Mouse (Mus musculus) forebrain, embryonic 15.5 days (tissue): ENCODE measurements around the gene Aldh16a1. TPM values are rescaled to one million over a fixed set of nuclear protein-coding genes. Genes with fewer than 3 reads are reported as not detected.

Source experiments
- ATAC-seq: fragments of 200-750 bp; cut with Nextera tagmentation; replicated peaks from 2 replicates; pipeline ENCODE4 v1.8.0; 2017; ENCODE audit warnings: mild to moderate bottlenecking, moderate TSS enrichment, moderate library complexity
- H3K27ac ChIP-seq: fragments of 300-500 bp; sonication (generic); replicated peaks from 2 replicates; pipeline ENCODE4 v1.5.1; 2015; ENCODE audit warnings: mild to moderate bottlenecking, inconsistent platforms
- H3K27me3 ChIP-seq: fragments of 300-500 bp; sonication (generic); 2 replicates; pipeline ENCODE4 v1.6.1; 2015; ENCODE audit warnings: inconsistent platforms
- H3K36me3 ChIP-seq: fragments of 300-500 bp; sonication (generic); 2 replicates; pipeline ENCODE4 v1.6.1; 2015; ENCODE audit warnings: mild to moderate bottlenecking, inconsistent platforms
- H3K4me1 ChIP-seq: fragments of 300-500 bp; sonication (generic); 2 replicates; pipeline ENCODE4 v1.6.1; 2015; ENCODE audit warnings: inconsistent platforms
- H3K4me2 ChIP-seq: fragments of 300-500 bp; sonication (generic); replicated peaks from 2 replicates; pipeline ENCODE4 v1.6.1; 2015; ENCODE audit warnings: mild to moderate bottlenecking, inconsistent platforms
- H3K4me3 ChIP-seq: fragments of 300-500 bp; sonication (generic); 2 replicates; pipeline ENCODE4 v1.5.1; 2015; ENCODE audit warnings: mild to moderate bottlenecking, inconsistent platforms
- H3K9ac ChIP-seq: fragments of 300-500 bp; sonication (generic); replicated peaks from 2 replicates; pipeline ENCODE4 v1.6.1; 2015; ENCODE audit warnings: mild to moderate bottlenecking, inconsistent platforms
- H3K9me3 ChIP-seq: fragments of 300-500 bp; sonication (generic); 2 replicates; pipeline ENCODE4 v1.6.1; 2016; ENCODE audit warnings: inconsistent platforms
- WGBS: fragments of 180-500 bp; shearing (Covaris S2); methylation state at CpG from one replicate; pipeline ENCODE4 v1.1.7; 2015; ENCODE audit warnings: mixed read lengths; 5-methylcytosine and 5-hydroxymethylcytosine counted together
- microRNA counts: library from miRNA; unstranded; fragments of <30 nt; microRNA quantifications from one replicate; lab custom pipeline; 2016
- microRNA-seq: library from miRNA; unstranded; fragments of <30 nt; microRNA quantifications from one replicate; pipeline ENCODE4, GENCODE M21; 2016
- polyA plus RNA-seq: library from polyadenylated mRNA; unstranded; fragments of >200 nt; fragmentation: Nextera tagmentation; extraction: Ambion mirVana; gene quantifications from 2 replicates; pipeline ENCODE4 v1.2.1, GENCODE M21; 2015

Aldh16a1 gene
- polyA plus RNA-seq, 1 experiment from 2014 or later: 25.6 TPM

DNA sequence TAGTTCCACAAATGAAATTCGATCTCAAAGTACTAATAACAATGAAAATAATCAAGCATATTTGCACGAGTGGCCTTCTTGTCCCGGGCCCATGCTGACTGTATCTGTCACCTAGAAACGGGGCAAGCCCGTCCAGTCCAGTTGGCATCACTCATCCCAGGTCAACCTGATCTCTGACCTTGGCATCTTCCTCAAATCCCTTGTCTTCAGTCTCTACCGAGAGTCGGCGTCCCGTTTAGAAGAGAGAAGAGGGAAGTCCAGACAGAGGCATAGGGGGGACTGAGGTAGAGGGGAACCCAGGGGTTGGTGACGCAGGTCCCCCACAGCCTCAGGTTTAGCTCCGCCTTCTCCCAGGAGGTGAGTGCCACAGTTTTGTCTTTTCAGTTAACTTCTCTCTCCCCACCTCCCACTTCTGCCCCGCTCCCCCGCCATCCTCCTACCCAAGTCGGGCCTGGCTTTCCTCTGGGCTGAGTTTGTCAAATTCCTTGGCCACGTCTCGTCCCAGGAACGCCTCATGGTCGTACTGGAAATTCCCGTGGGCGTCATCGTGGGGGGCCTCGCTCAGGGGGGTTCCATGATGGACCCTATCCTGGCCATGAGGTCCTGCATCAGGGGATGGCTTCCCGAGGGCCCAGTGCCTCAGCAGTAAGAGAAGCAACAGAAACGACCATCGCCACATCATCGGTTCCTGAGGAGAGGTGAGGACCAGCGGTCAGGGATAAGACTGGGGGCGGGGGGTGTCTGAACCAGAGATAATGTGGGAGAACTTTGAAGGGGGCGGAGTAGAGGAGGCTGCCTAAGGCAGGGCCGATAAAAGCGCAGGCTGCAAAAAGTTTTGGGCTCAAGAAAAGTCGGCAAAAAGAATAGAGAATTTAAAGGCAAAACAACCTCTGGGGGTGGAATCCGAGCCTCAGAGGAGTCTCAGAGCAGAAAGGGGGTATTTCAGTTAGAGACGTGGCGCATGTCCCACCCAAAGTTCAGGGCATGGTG, 63.1 kb downstream of the Aldh16a1 start:
- no peaks in the 10 kb centered on the region for H3K9me3 ChIP-seq
- no peaks in the 10 kb centered on the region; the same call in 1 of the 2 replicates for H3K36me3 ChIP-seq
- ATAC-seq: peak; percentile 41; the same call in 1 of the 2 replicates
- peak overlapping the region; percentile 51 for H3K4me2 ChIP-seq
- peak overlapping the region; percentile 43 for H3K4me3 ChIP-seq
- H3K27ac ChIP-seq: no peak overlapping the region
- WGBS: 15% methylated on average over 35 of the region's 35 CpGs
- H3K4me1 ChIP-seq: peaks cover 13% of the 10 kb centered on the region
- H3K9ac ChIP-seq: peak overlapping the region; percentile 40
- no peaks in the 10 kb centered on the region for H3K27me3 ChIP-seq

MicroRNAs within 50 kb of the gene (microRNA counts, 519-probe panel; counts per million panel counts)
- microRNA mmu-miR-150 (lab: Ali Mortazavi, UCI): 2,820 counts per million, percentile 66 among the panel's probes with 10 or more counts

Small RNA genes within 50 kb of the gene (microRNA-seq; reads per million reads assigned to microRNA genes)
- gene Mir150 (42.2 reads per million, percentile 41 among the genes with 10 or more reads in this experiment), gene Mir5121 (7.7 reads per million, percentile 23 among the genes with 10 or more reads in this experiment), gene Mir7055 (not detected)

Other genes starting within 250 kb of the Aldh16a1 start
- gene Ap2a1, start 225.1 kb downstream of the Aldh16a1 start, polyA plus RNA-seq: 105 and 107 TPM in 2 replicates
- not detected in 2 replicates for gene Tsks, start 211.4 kb downstream of the Aldh16a1 start, polyA plus RNA-seq
- gene Cpt1c, start 179.7 kb downstream of the Aldh16a1 start, polyA plus RNA-seq: 48.2 and 51.6 TPM in 2 replicates
- gene Prmt1, start 168.0 kb downstream of the Aldh16a1 start, polyA plus RNA-seq: 703 and 728 TPM in 2 replicates
- 62.6 and 66.6 TPM in 2 replicates for gene Irf3, start 156.9 kb downstream of the Aldh16a1 start, polyA plus RNA-seq
- gene Bcl2l12, start 155.9 kb downstream of the Aldh16a1 start, polyA plus RNA-seq: 19.2 and 21.8 TPM in 2 replicates
- 42.8 and 47.1 TPM in 2 replicates for gene Scaf1, start 138.2 kb downstream of the Aldh16a1 start, polyA plus RNA-seq
- gene Rras, start 136.6 kb downstream of the Aldh16a1 start, polyA plus RNA-seq: 10.4 and 11.5 TPM in 2 replicates
- gene Prr12, start 101.7 kb downstream of the Aldh16a1 start, polyA plus RNA-seq: 16.0 and 16.1 TPM in 2 replicates
- gene Nosip, start 92.2 kb downstream of the Aldh16a1 start, polyA plus RNA-seq: 62.4 and 63.9 TPM in 2 replicates
- gene Prrg2, start 91.9 kb downstream of the Aldh16a1 start, polyA plus RNA-seq: 12.6 and 15.3 TPM in 2 replicates
- gene Rcn3, start 62.4 kb downstream of the Aldh16a1 start, polyA plus RNA-seq: 49.6 and 54.4 TPM in 2 replicates
- gene Fcgrt, start 50.7 kb downstream of the Aldh16a1 start, polyA plus RNA-seq: 16.6 and 17.8 TPM in 2 replicates
- gene Rps11, start 30.1 kb downstream of the Aldh16a1 start, polyA plus RNA-seq: 982 and 1,055 TPM in 2 replicates
- 890 and 969 TPM in 2 replicates for gene Rpl13a, start 25.8 kb downstream of the Aldh16a1 start, polyA plus RNA-seq
- 0.15 TPM in 1 of 2 replicates, not detected in the other for gene Gm45713, start 18.4 kb downstream of the Aldh16a1 start, polyA plus RNA-seq
- 1.6 and 2.1 TPM in 2 replicates for gene Flt3l, start 18.2 kb downstream of the Aldh16a1 start, polyA plus RNA-seq
- gene Pih1d1, start 281 bp downstream of the Aldh16a1 start, polyA plus RNA-seq: 96.0 and 96.9 TPM in 2 replicates
- 20.1 and 24.0 TPM in 2 replicates for gene Slc17a7, start 9.4 kb upstream of the Aldh16a1 start, polyA plus RNA-seq
- not detected in 2 replicates for gene Gfy, start 25.0 kb upstream of the Aldh16a1 start, polyA plus RNA-seq
- gene Pth2, start 26.4 kb upstream of the Aldh16a1 start, polyA plus RNA-seq: not detected in 2 replicates
- 0.74 and 0.75 TPM in 2 replicates for gene Ccdc155, start 50.3 kb upstream of the Aldh16a1 start, polyA plus RNA-seq
- 1.4 and 2.0 TPM in 2 replicates for gene Dkkl1, start 57.6 kb upstream of the Aldh16a1 start, polyA plus RNA-seq
- gene Tead2, start 61.2 kb upstream of the Aldh16a1 start, polyA plus RNA-seq: 92.8 and 106 TPM in 2 replicates
- gene Cd37, start 84.5 kb upstream of the Aldh16a1 start, polyA plus RNA-seq: 1.3 and 1.6 TPM in 2 replicates
- 0.17 and 0.20 TPM in 2 replicates for gene Slc6a16, start 86.5 kb upstream of the Aldh16a1 start, polyA plus RNA-seq
- gene Slc6a21, start 122.9 kb upstream of the Aldh16a1 start, polyA plus RNA-seq: not detected in 2 replicates
- 9.3 and 11.0 TPM in 2 replicates for gene Trpm4, start 179.2 kb upstream of the Aldh16a1 start, polyA plus RNA-seq
- gene Hrc, start 180.7 kb upstream of the Aldh16a1 start, polyA plus RNA-seq: 0.10 and 0.23 TPM in 2 replicates
- gene Ppfia3, start 212.4 kb upstream of the Aldh16a1 start, polyA plus RNA-seq: 18.3 and 20.1 TPM in 2 replicates
- gene Lin7b, start 216.0 kb upstream of the Aldh16a1 start, polyA plus RNA-seq: 9.1 and 10.5 TPM in 2 replicates
- gene Snrnp70, start 241.2 kb upstream of the Aldh16a1 start, polyA plus RNA-seq: 220 and 231 TPM in 2 replicates